In the genomic region with DNA sequence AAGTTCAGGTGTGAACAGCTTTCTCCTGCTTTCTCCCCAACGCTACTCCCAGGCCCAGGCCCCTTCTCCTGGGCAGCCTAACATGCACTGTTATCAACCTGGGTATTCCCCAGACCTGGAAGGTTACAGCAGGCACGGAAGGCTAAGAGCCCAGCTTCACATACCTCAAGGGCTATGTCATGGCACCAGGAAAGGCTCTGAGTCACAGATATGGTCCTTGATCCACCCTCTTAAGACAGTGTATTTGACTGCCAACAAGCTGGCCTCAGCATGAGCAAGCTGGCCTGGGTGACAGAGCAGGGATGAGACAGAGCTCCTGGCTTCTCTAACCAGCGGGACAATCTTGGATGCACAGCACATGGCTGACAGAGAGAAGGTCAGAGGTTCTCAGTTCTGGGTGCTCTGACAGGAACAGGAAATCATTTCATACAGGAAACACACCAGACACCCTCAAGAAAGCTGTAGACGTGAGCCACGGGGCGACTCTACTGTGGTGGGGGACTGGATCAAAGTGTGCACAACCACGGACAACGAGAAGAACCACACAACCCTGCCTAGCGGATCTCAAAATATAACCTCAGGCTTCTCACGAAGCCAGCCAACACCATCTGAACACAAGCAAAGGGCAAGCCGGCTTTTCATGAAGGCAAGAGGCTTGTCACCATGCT, we compare ENCODE assay signal across 9 mouse cellular contexts.
A peak's percentile ranks its signal among the peaks of the same experiment; 100 is the strongest.
DNase-seq lines count a peak whose midpoint lies in the region; ATAC-seq and TF ChIP-seq lines count a peak whose summit lies in the region.
"Had no signal": no experiment of that assay in that cellular context is flagged by ENCODE, and none has a peak within 500 bp of the region (broad histone marks: within the 10 kb centered on the region; RNA-seq: fewer than 3 reads in every experiment).

No protein-coding gene starts in this region.

- TF ChIP-seq POLR2A in liver, adult 2 months (IDR thresholded peaks at IDR 0.05; ENCODE audit: extremely low read depth, insufficient read depth, low read length), result no peak

- H3K4me2 ChIP-seq in lung, embryonic 14.5 days, result no peak overlapping the region
- H3K4me2 ChIP-seq in midbrain, embryonic 11.5 days, result no peak overlapping the region
- H3K4me2 ChIP-seq in forebrain, embryonic 12.5 days, result no peak overlapping the region

- no peaks in the 10 kb centered on the region for H3K9me3 ChIP-seq in lung, embryonic 14.5 days (ENCODE audit: low read depth, low read length)
- H3K9me3 ChIP-seq in midbrain, embryonic 11.5 days (ENCODE audit: control insufficient read depth, low read length), result no peaks in the 10 kb centered on the region
- H3K9me3 ChIP-seq in forebrain, embryonic 12.5 days, result no peaks in the 10 kb centered on the region

- no peak overlapping the region for H3K4me3 ChIP-seq in liver, adult 2 months (ENCODE audit: insufficient read depth, low read depth, low read length)
- no peak overlapping the region for H3K4me3 ChIP-seq in lung, embryonic 14.5 days (ENCODE audit: low read depth, low read length)
- no peak overlapping the region for H3K4me3 ChIP-seq in midbrain, embryonic 11.5 days (ENCODE audit: low read depth, low read length)
- no peak overlapping the region for H3K4me3 ChIP-seq in forebrain, embryonic 12.5 days (replicated peaks)

- TF ChIP-seq CTCF in liver, adult 2 months (IDR thresholded peaks at IDR 0.05; ENCODE audit: low read depth, low read length), result no peak
- no peak for TF ChIP-seq CTCF in lung, embryonic 14.5 days (IDR thresholded peaks at IDR 0.05; ENCODE audit: low read depth)

- H3K36me3 ChIP-seq in liver, adult 2 months (ENCODE audit: control insufficient read depth, insufficient read depth, low read length), result no peaks in the 10 kb centered on the region
- no peaks in the 10 kb centered on the region for H3K36me3 ChIP-seq in lung, embryonic 14.5 days (ENCODE audit: insufficient read depth)
- no peaks in the 10 kb centered on the region for H3K36me3 ChIP-seq in midbrain, embryonic 11.5 days (ENCODE audit: control insufficient read depth, insufficient read depth, low read length)
- no peaks in the 10 kb centered on the region for H3K36me3 ChIP-seq in forebrain, embryonic 12.5 days (replicated peaks)
- H3K36me3 ChIP-seq: G1E had no signal

- H3K9ac ChIP-seq in liver, adult 2 months (ENCODE audit: low read depth, low read length), result no peak overlapping the region
- H3K9ac ChIP-seq in lung, embryonic 14.5 days, result no peak overlapping the region
- H3K9ac ChIP-seq in midbrain, embryonic 11.5 days (ENCODE audit: low read length), result no peak overlapping the region
- H3K9ac ChIP-seq in forebrain, embryonic 12.5 days, result no peak overlapping the region

- no peaks in the 10 kb centered on the region for H3K79me2 ChIP-seq in liver, adult 2 months (ENCODE audit: control insufficient read depth, insufficient read depth, low read length)

- 72% methylated on average over 11 of the region's 11 CpGs for WGBS in liver, adult 2 months
- 56% methylated on average over 11 of the region's 11 CpGs for WGBS in lung, embryonic 14.5 days
- WGBS in midbrain, embryonic 11.5 days, result 91% methylated on average over 11 of the region's 11 CpGs
- WGBS in forebrain, embryonic 12.5 days, result 92% methylated on average over 11 of the region's 11 CpGs

- no peaks in the 10 kb centered on the region for H3K27me3 ChIP-seq in liver, adult 2 months (ENCODE audit: control insufficient read depth, insufficient read depth, low read length)
- H3K27me3 ChIP-seq in lung, embryonic 14.5 days (ENCODE audit: insufficient read depth, low read length), result no peaks in the 10 kb centered on the region
- H3K27me3 ChIP-seq in midbrain, embryonic 11.5 days (ENCODE audit: control insufficient read depth, insufficient read depth, low read length), result no peaks in the 10 kb centered on the region
- H3K27me3 ChIP-seq in forebrain, embryonic 12.5 days, result no peaks in the 10 kb centered on the region

- H3K27ac ChIP-seq in liver, adult 2 months (replicated peaks; ENCODE audit: insufficient read depth, low read depth, low read length), result no peak overlapping the region
- H3K27ac ChIP-seq in lung, embryonic 14.5 days (ENCODE audit: low read depth), result peak overlapping the region; percentile 47; the same call in 1 of the 2 replicates
- no peak overlapping the region for H3K27ac ChIP-seq in midbrain, embryonic 11.5 days (ENCODE audit: low read depth, low read length)
- no peak overlapping the region for H3K27ac ChIP-seq in forebrain, embryonic 12.5 days

- H3K4me1 ChIP-seq in liver, adult 2 months (ENCODE audit: control insufficient read depth, insufficient read depth, low read length), result no peaks in the 10 kb centered on the region; the same call in 1 of the 2 replicates
- peaks cover 12% of the 10 kb centered on the region; the same call in 1 of the 2 replicates for H3K4me1 ChIP-seq in lung, embryonic 14.5 days (ENCODE audit: insufficient read depth)
- H3K4me1 ChIP-seq in midbrain, embryonic 11.5 days (ENCODE audit: control insufficient read depth, insufficient read depth, low read length), result no peaks in the 10 kb centered on the region; the same call in 1 of the 2 replicates
- peaks cover 12% of the 10 kb centered on the region; the same call in 1 of the 2 replicates for H3K4me1 ChIP-seq in forebrain, embryonic 12.5 days

- ATAC-seq in lung, embryonic 14.5 days (ENCODE audit: insufficient read depth), result no peak
- ATAC-seq in midbrain, embryonic 11.5 days (ENCODE audit: low FRiP score), result no peak
- ATAC-seq in forebrain, embryonic 12.5 days (ENCODE audit: low FRiP score), result no peak

- peak; percentile 11 for DNase-seq in liver, adult 2 months (ENCODE audit: extremely low read depth, low read depth, low spot score)
- no peak for DNase-seq in liver
- peak; percentile 70 to 83 for DNase-seq in heart, adult 18-20 months
- DNase-seq in lung, embryonic 14.5 days, result peak; percentile 46
- peak; percentile 52 for DNase-seq in thymus, postnatal 25 days
- DNase-seq in midbrain, embryonic 11.5 days (ENCODE audit: low spot score, missing footprints), result no peak
- DNase-seq in layer of hippocampus, adult 11-12 months (ENCODE audit: low spot score), result no peak

Comparison
In these comparisons a context has a peak if more than half of its experiments do, and no peak if none do; other contexts are left out.
1. DNase-seq: peak in liver, adult 2 months (single experiment), heart, adult 18-20 months (2 of 2), lung, embryonic 14.5 days (single experiment) and thymus, postnatal 25 days (single experiment); none in liver (single experiment), midbrain, embryonic 11.5 days (single experiment) and layer of hippocampus, adult 11-12 months (single experiment).